Mouse (Mus musculus) intestine, embryonic 14.5 days (tissue): Measurements from ENCODE around the gene Fndc4. TPM values are rescaled to one million over a fixed set of nuclear protein-coding genes. Genes with fewer than 3 reads are reported as not detected.

Experiments
- ATAC-seq: fragments of 200-750 bp; cut with Nextera tagmentation; replicated peaks from 2 replicates; pipeline ENCODE4 v1.8.0; 2017; ENCODE audit warnings: low read depth, moderate number of reproducible peaks, moderate TSS enrichment, moderate library complexity; ENCODE audit not compliant: low FRiP score, low TSS enrichment
- DNase-seq: peaks from one replicate; pipeline ENCODE4 v3.0.0-alpha.2; 2018; ENCODE audit warnings: low spot score
- H3K27ac ChIP-seq: fragments of 300-500 bp; sonication (generic); 2 replicates; pipeline ENCODE4 v1.5.1; 2014; ENCODE audit warnings: low read depth, mild to moderate bottlenecking, control low read depth
- H3K27me3 ChIP-seq: fragments of 300-500 bp; sonication (generic); replicated peaks from 2 replicates; pipeline ENCODE4 v1.6.1; 2014; ENCODE audit warnings: low read length, control low read depth; ENCODE audit not compliant: control insufficient read depth, insufficient read depth
- H3K36me3 ChIP-seq: fragments of 300-500 bp; sonication (generic); 2 replicates; pipeline ENCODE4 v1.6.1; 2014; ENCODE audit warnings: low read length, control low read depth; ENCODE audit not compliant: control insufficient read depth, insufficient read depth
- H3K4me1 ChIP-seq: fragments of 300-500 bp; sonication (generic); replicated peaks from 2 replicates; pipeline ENCODE4 v1.6.1; 2014; ENCODE audit warnings: low read length, control low read depth, mixed read lengths; ENCODE audit not compliant: control insufficient read depth, insufficient read depth
- H3K4me2 ChIP-seq: fragments of 300-500 bp; sonication (generic); 2 replicates; pipeline ENCODE4 v1.6.1; 2014; ENCODE audit warnings: low read length
- H3K4me3 ChIP-seq: fragments of 300-500 bp; sonication (generic); 2 replicates; pipeline ENCODE4 v1.5.1; 2014; ENCODE audit warnings: low read depth, low read length, control low read depth, mixed read lengths
- H3K9ac ChIP-seq: fragments of 300-500 bp; sonication (generic); 2 replicates; pipeline ENCODE4 v1.6.1; 2014; ENCODE audit warnings: mild to moderate bottlenecking, low read length
- H3K9me3 ChIP-seq: fragments of 300-500 bp; sonication (generic); 2 replicates; pipeline ENCODE4 v1.6.1; 2016; ENCODE audit warnings: low read length, control low read depth; ENCODE audit not compliant: control insufficient read depth
- WGBS: fragments of 180-500 bp; shearing (Covaris S2); extraction: QIAGEN DNeasy Blood & Tissue Kit; methylation state at CpG from one replicate; pipeline ENCODE4 v1.1.7; 2014; 5-methylcytosine and 5-hydroxymethylcytosine counted together
- polyA plus RNA-seq: library from polyadenylated mRNA; unstranded; fragments of >200 nt; fragmentation: Nextera tagmentation; extraction: Ambion mirVana; gene quantifications from 2 replicates; pipeline ENCODE4 v1.2.1, GENCODE M21; 2014

The Fndc4 gene
- polyA plus RNA-seq, 1 experiment from 2014 or later, result 39.9 TPM

GRCm38 (mm10) chr5:31253806-31254205, 42.1 kb downstream of the Fndc4 start:
- Histone ChIP-seq H3K4me3 (no peak overlapping the region), H3K27me3 (no peaks in the 10 kb centered on the region), H3K9me3 (no peaks in the 10 kb centered on the region), H3K9ac (no peak overlapping the region), H3K4me1 (peaks cover 14% of the 10 kb centered on the region), H3K27ac (peak overlapping the region; percentile 69), H3K4me2 (peak overlapping the region; percentile 42; the same call in 1 of the 2 replicates), H3K36me3 (peaks cover 82% of the 10 kb centered on the region)
- 88% methylated on average over 8 of the region's 8 CpGs for WGBS
- ATAC-seq, result no peak
- peak; percentile 50 for DNase-seq

GRCm38 (mm10) chr5:31252795-31253545, 42.9 kb downstream of the Fndc4 start:
- Histone ChIP-seq H3K27me3 (no peaks in the 10 kb centered on the region), H3K4me2 (peak overlapping the region; percentile 42), H3K4me3 (peak overlapping the region; percentile 35), H3K9ac (peak overlapping the region; percentile 39; the same call in 1 of the 2 replicates), H3K9me3 (no peaks in the 10 kb centered on the region), H3K27ac (0 out of 2 replicates have a peak overlapping the region, but pooled peaks have one; percentile 67), H3K4me1 (peaks cover 14% of the 10 kb centered on the region), H3K36me3 (peaks cover 84% of the 10 kb centered on the region)
- no peak for ATAC-seq
- 78% methylated on average over 16 of the region's 16 CpGs for whole genome bisulfite sequencing
- peak; percentile 50 for DNase-seq

- Histone ChIP-seq H3K27me3 (no peaks in the 10 kb centered on the region), H3K4me1 (peaks cover 14% of the 10 kb centered on the region), H3K9ac (peak overlapping the region; percentile 39), H3K4me2 (peak overlapping the region; percentile 42), H3K4me3 (peak overlapping the region; percentile 35), H3K27ac (peak overlapping the region; percentile 67), H3K9me3 (no peaks in the 10 kb centered on the region), H3K36me3 (peaks cover 84% of the 10 kb centered on the region)
- 54% methylated on average over 10 of the region's 10 CpGs for WGBS
- ATAC-seq (no peak), DNase-seq (no peak)
These were observed 43.7 kb downstream of the Fndc4 start for GRCm38 (mm10) chr5:31252151-31252550.

- peak; percentile 81 for DNase-seq
- ATAC-seq, result peak; percentile 89
- Histone ChIP-seq H3K27me3 (no peaks in the 10 kb centered on the region), H3K27ac (peak within 1 kb of the TSS; percentile 67), H3K9ac (peak within 1 kb of the TSS; percentile 39), H3K4me1 (peaks cover 14% of the 10 kb centered on the region), H3K4me3 (peak within 1 kb of the TSS; percentile 35), H3K4me2 (peak within 1 kb of the TSS; percentile 42), H3K9me3 (no peaks in the 10 kb centered on the region), H3K36me3 (peaks cover 86% of the 10 kb centered on the region)
- whole genome bisulfite sequencing, result 13% methylated on average over 47 of the region's 47 CpGs
These were observed 44.3 kb downstream of the Fndc4 start, which contains the start of gene Krtcap3 for GRCm38 (mm10) chr5:31251541-31252101. Gene Krtcap3 (plus strand): TSS chr5:31251691.

GRCm38 (mm10) chr5:31250716-31251115, 45.2 kb downstream of the Fndc4 start:
- Histone ChIP-seq H3K9ac (no peak overlapping the region), H3K36me3 (peaks cover 91% of the 10 kb centered on the region), H3K4me1 (peaks cover 14% of the 10 kb centered on the region), H3K4me2 (no peak overlapping the region), H3K27ac (no peak overlapping the region), H3K4me3 (no peak overlapping the region), H3K27me3 (no peaks in the 10 kb centered on the region), H3K9me3 (no peaks in the 10 kb centered on the region)
- DNase-seq, result peak; percentile 57
- 57% methylated on average over 4 of the region's 4 CpGs for WGBS
- ATAC-seq, result no peak

Other genes with a start within 250 kb of the Fndc4 start
- gene Atraid, start 247.8 kb downstream of the Fndc4 start, polyA plus RNA-seq, result 170 and 178 TPM in 2 replicates
- gene Slc5a6, start 247.2 kb downstream of the Fndc4 start, polyA plus RNA-seq, result 12.2 and 12.3 TPM in 2 replicates
- gene Cad, start 241.3 kb downstream of the Fndc4 start, polyA plus RNA-seq, result 31.2 and 32.4 TPM in 2 replicates
- gene Dnajc5g, start 189.8 kb downstream of the Fndc4 start, polyA plus RNA-seq, result not detected in 2 replicates
- gene Slc30a3, start 187.8 kb downstream of the Fndc4 start, polyA plus RNA-seq, result 0.20 and 0.23 TPM in 2 replicates
- gene Trim54, start 179.4 kb downstream of the Fndc4 start, polyA plus RNA-seq, result not detected in 2 replicates
- not detected in 2 replicates for gene Ucn, start 157.3 kb downstream of the Fndc4 start, polyA plus RNA-seq
- 62.2 and 72.5 TPM in 2 replicates for gene Mpv17, start 141.8 kb downstream of the Fndc4 start, polyA plus RNA-seq
- 1.3 TPM in 2 replicates for gene Gm29609, start 116.2 kb downstream of the Fndc4 start, polyA plus RNA-seq
- 70.3 and 74.9 TPM in 2 replicates for gene Gtf3c2, start 115.9 kb downstream of the Fndc4 start, polyA plus RNA-seq
- 127 and 134 TPM in 2 replicates for gene Snx17, start 102.9 kb downstream of the Fndc4 start, polyA plus RNA-seq
- gene Eif2b4, start 102.7 kb downstream of the Fndc4 start, polyA plus RNA-seq, result 63.6 and 65.0 TPM in 2 replicates
- 5.1 and 5.2 TPM in 2 replicates for gene Zfp513, start 93.8 kb downstream of the Fndc4 start, polyA plus RNA-seq
- gene Ppm1g, start 75.4 kb downstream of the Fndc4 start, polyA plus RNA-seq, result 139 and 145 TPM in 2 replicates
- gene Nrbp1, start 55.2 kb downstream of the Fndc4 start, polyA plus RNA-seq, result 138 and 158 TPM in 2 replicates
- 0.48 and 0.60 TPM in 2 replicates for gene Gm9970, start 54.8 kb downstream of the Fndc4 start, polyA plus RNA-seq
- 59.4 and 71.9 TPM in 2 replicates for gene Krtcap3, start 44.4 kb downstream of the Fndc4 start, polyA plus RNA-seq
- gene Ift172, start 5.0 kb downstream of the Fndc4 start, polyA plus RNA-seq, result 29.5 and 30.6 TPM in 2 replicates
- gene Gckr, start 1.4 kb upstream of the Fndc4 start, polyA plus RNA-seq, result 0.42 and 0.60 TPM in 2 replicates
- gene Zfp512, start 156.4 kb upstream of the Fndc4 start, polyA plus RNA-seq, result 43.7 and 48.4 TPM in 2 replicates
- gene 4930548H24Rik, start 189.7 kb upstream of the Fndc4 start, polyA plus RNA-seq, result 0.07 TPM in 1 of 2 replicates, not detected in the other
- 65.4 and 66.3 TPM in 2 replicates for gene Gpn1, start 198.7 kb upstream of the Fndc4 start, polyA plus RNA-seq
- gene Slc4a1ap, start 230.9 kb upstream of the Fndc4 start, polyA plus RNA-seq, result 25.4 and 28.3 TPM in 2 replicates
- gene Supt7l, start 231.7 kb upstream of the Fndc4 start, polyA plus RNA-seq, result 14.5 and 16.7 TPM in 2 replicates